Comparison of ENCODE assay signal across 8 mouse cellular contexts in genomic region chr16:96127657-96128344, GRCm38 (mm10). TPM values are rescaled to one million over a fixed set of nuclear protein-coding genes. Genes with fewer than 3 reads are reported as not detected.
A peak's percentile ranks its signal among the peaks of the same experiment; 100 is the strongest.
DNase-seq lines count a peak whose midpoint lies in the region; ATAC-seq lines count a peak whose summit lies in the region.

Gene Hmgn1 (minus strand): TSS chr16:96127729.

- no peaks in the 10 kb centered on the region for H3K9me3 ChIP-seq in hindbrain, embryonic 12.5 days (replicated peaks)

- H3K9ac ChIP-seq in hindbrain, embryonic 12.5 days = peak within 1 kb of the TSS; percentile 98

- peak within 1 kb of the TSS; percentile 84 for H3K4me2 ChIP-seq in hindbrain, embryonic 12.5 days (replicated peaks)

- peak within 1 kb of the TSS; percentile 99 for H3K27ac ChIP-seq in hindbrain, embryonic 12.5 days

- peaks cover 28% of the 10 kb centered on the region for H3K36me3 ChIP-seq in hindbrain, embryonic 12.5 days

- H3K27me3 ChIP-seq in hindbrain, embryonic 12.5 days = no peaks in the 10 kb centered on the region

- peak; percentile 99 for DNase-seq in Muller cell, postnatal 12 days (ENCODE audit: inconsistent ontology term)
- DNase-seq in cerebellum, adult 9-11 months = peak; percentile 98
- DNase-seq in frontal cortex, postnatal 10 days (ENCODE audit: low spot score in 2 of 2) = peak; percentile 97 to 98
- DNase-seq in layer of hippocampus, postnatal 14 days (ENCODE audit: low spot score in 2 of 2) = peak; percentile 94 to 97
- DNase-seq in lung, postnatal 14 days = peak; percentile 96
- DNase-seq in retina, adult 2 months (ENCODE audit: low read depth, low spot score) = peak; percentile 87
- peak; percentile 91 to 95 for DNase-seq in thymus, postnatal 36 days

- peaks cover 24% of the 10 kb centered on the region for H3K4me1 ChIP-seq in hindbrain, embryonic 12.5 days

- WGBS in hindbrain, embryonic 12.5 days = under 1% methylated on average over 66 of the region's 72 CpGs

- ATAC-seq in hindbrain, embryonic 12.5 days (ENCODE audit: low FRiP score) = peak; percentile 99

- peak within 1 kb of the TSS; percentile 91 for H3K4me3 ChIP-seq in hindbrain, embryonic 12.5 days

RNA-seq across cellular contexts. Expression of gene Hmgn1, which starts in this region (rescaled TPM):
- polyA plus RNA-seq in hindbrain, embryonic 12.5 days (2016; fragmentation: Nextera tagmentation; extraction: Ambion mirVana) = 655 and 709 TPM in 2 replicates
- 10 to 100 TPM; 69.3 to 81.1 TPM for total RNA-seq in layer of hippocampus, postnatal 14 days (2021)

Comparison
In these comparisons a context has a peak if more than half of its experiments do, and no peak if none do; other contexts are left out.
1. Peak in every context shown above with its lines: DNase-seq, ATAC-seq, H3K4me3 ChIP-seq and H3K27ac ChIP-seq.